Mouse (Mus musculus): Measurements from ENCODE around the gene Olfr462. TPM values are rescaled to one million over a fixed set of nuclear protein-coding genes. Genes with fewer than 3 reads are reported as not detected.

Olfr462 gene
- polyA plus RNA-seq, 1 experiment, result not detected

- Histone ChIP-seq H3K79me2 (ENCODE audit: control insufficient read depth, insufficient read depth) (no peaks in the 10 kb centered on the region), H3K27me3 (ENCODE audit: control insufficient read depth, insufficient read depth, insufficient read length) (peaks cover 4% of the 10 kb centered on the region), H3K4me2 (ENCODE audit: low read depth) (no peak within 1 kb of the TSS), H3K4me3 (no peak within 1 kb of the TSS), H3ac (ENCODE audit: control insufficient read depth, insufficient read length) (no peak within 1 kb of the TSS), H3K36me3 (ENCODE audit: control insufficient read depth, insufficient read depth) (no peaks in the 10 kb centered on the region)
- no peak for TF ChIP-seq POLR2AphosphoS2 (IDR thresholded peaks at IDR 0.05; ENCODE audit: insufficient read length, low read depth)
- peak; percentile 88 for TF ChIP-seq REST (IDR thresholded peaks at IDR 0.05; ENCODE audit: insufficient read depth, insufficient read length)
These were observed 28.9 kb upstream of the Olfr462 start, which contains the start of gene Olfr464 for GRCm38 (mm10) chr11:87920966-87921365. Olfr464 (minus strand) TSS chr11:87920967.

GRCm38 (mm10) chr11:87920301-87920700 is 28.2 kb upstream of the Olfr462 start:
- Histone ChIP-seq H3ac (ENCODE audit: control insufficient read depth, insufficient read length) (no peak overlapping the region), H3K27me3 (ENCODE audit: control insufficient read depth, insufficient read depth, insufficient read length) (peaks cover 4% of the 10 kb centered on the region), H3K4me2 (ENCODE audit: low read depth) (no peak overlapping the region), H3K36me3 (ENCODE audit: control insufficient read depth, insufficient read depth) (no peaks in the 10 kb centered on the region), H3K4me3 (no peak overlapping the region), H3K79me2 (ENCODE audit: control insufficient read depth, insufficient read depth) (no peaks in the 10 kb centered on the region)
- TF ChIP-seq REST (IDR thresholded peaks at IDR 0.05; ENCODE audit: insufficient read depth, insufficient read length), result no peak
- no peak for TF ChIP-seq E2F4 (IDR thresholded peaks at IDR 0.05; ENCODE audit: insufficient read depth)
- TF ChIP-seq USF1 (IDR thresholded peaks at IDR 0.05; ENCODE audit: low read depth), result no peak
- no peak for TF ChIP-seq SRF (IDR thresholded peaks at IDR 0.05; ENCODE audit: control insufficient read depth, insufficient read length, low read depth)
- no peak for TF ChIP-seq MYOD1 (IDR thresholded peaks at IDR 0.05; ENCODE audit: control insufficient read depth in 1 of 3, insufficient read length in 2 of 3, low read depth in 2 of 3)
- no peak for TF ChIP-seq POLR2A (IDR thresholded peaks at IDR 0.05; ENCODE audit: insufficient read length, low read depth)
- no peak for TF ChIP-seq CEBPB (IDR thresholded peaks at IDR 0.05; ENCODE audit: insufficient read depth, poor library complexity, severe bottlenecking)
- TF ChIP-seq TCF3 (IDR thresholded peaks at IDR 0.05; ENCODE audit: insufficient read length, low read depth), result no peak
- no peak for TF ChIP-seq TCF12 (IDR thresholded peaks at IDR 0.05; ENCODE audit: insufficient read depth, poor library complexity, severe bottlenecking)

- Histone ChIP-seq H3K4me2 (ENCODE audit: low read depth) (no peak overlapping the region), H3K27me3 (ENCODE audit: control insufficient read depth, insufficient read depth, insufficient read length) (peaks cover 9% of the 10 kb centered on the region), H3K4me3 (no peak overlapping the region), H3K36me3 (ENCODE audit: control insufficient read depth, insufficient read depth) (no peaks in the 10 kb centered on the region), H3K79me2 (ENCODE audit: control insufficient read depth, insufficient read depth) (no peaks in the 10 kb centered on the region), H3ac (ENCODE audit: control insufficient read depth, insufficient read length) (no peak overlapping the region)
- TF ChIP-seq TCF3 (IDR thresholded peaks at IDR 0.05; ENCODE audit: insufficient read length, low read depth) (no peak), MYOG (IDR thresholded peaks at IDR 0.05; ENCODE audit: control insufficient read depth in 1 of 3, insufficient read depth in 1 of 3, insufficient read length in 2 of 3, low read depth in 2 of 3) (no peak), MYOD1 (IDR thresholded peaks at IDR 0.05; ENCODE audit: control insufficient read depth in 1 of 3, insufficient read length in 2 of 3, low read depth in 2 of 3) (no peak)
These were observed 23.9 kb upstream of the Olfr462 start for GRCm38 (mm10) chr11:87916005-87916404.

GRCm38 (mm10) chr11:87904331-87904730 is 12.3 kb upstream of the Olfr462 start:
- H3K4me3 ChIP-seq, result no peak overlapping the region
- no peaks in the 10 kb centered on the region for H3K79me2 ChIP-seq (ENCODE audit: control insufficient read depth, insufficient read depth)
- no peak overlapping the region for H3ac ChIP-seq (ENCODE audit: control insufficient read depth, insufficient read length)
- no peaks in the 10 kb centered on the region for H3K36me3 ChIP-seq (ENCODE audit: control insufficient read depth, insufficient read depth)
- H3K4me2 ChIP-seq (ENCODE audit: low read depth), result no peak overlapping the region
- peaks cover 7% of the 10 kb centered on the region for H3K27me3 ChIP-seq (ENCODE audit: control insufficient read depth, insufficient read depth, insufficient read length)
- TF ChIP-seq MAX (IDR thresholded peaks at IDR 0.05; ENCODE audit: low read depth) (no peak), MYOD1 (IDR thresholded peaks at IDR 0.05; ENCODE audit: control insufficient read depth in 1 of 3, insufficient read length in 2 of 3, low read depth in 2 of 3) (no peak), REST (IDR thresholded peaks at IDR 0.05; ENCODE audit: insufficient read depth, insufficient read length) (no peak), USF1 (IDR thresholded peaks at IDR 0.05; ENCODE audit: low read depth) (no peak), TCF12 (IDR thresholded peaks at IDR 0.05; ENCODE audit: insufficient read depth, poor library complexity, severe bottlenecking) (no peak), SRF (IDR thresholded peaks at IDR 0.05; ENCODE audit: control insufficient read depth, insufficient read length, low read depth) (no peak), POLR2AphosphoS2 (IDR thresholded peaks at IDR 0.05; ENCODE audit: insufficient read length, low read depth) (no peak), TCF3 (IDR thresholded peaks at IDR 0.05; ENCODE audit: insufficient read length, low read depth) (no peak)

- no peaks in the 10 kb centered on the region for H3K36me3 ChIP-seq (ENCODE audit: control insufficient read depth, insufficient read depth)
- H3K79me2 ChIP-seq (ENCODE audit: control insufficient read depth, insufficient read depth), result no peaks in the 10 kb centered on the region
- H3K27me3 ChIP-seq (ENCODE audit: control insufficient read depth, insufficient read depth, insufficient read length), result peaks cover 31% of the 10 kb centered on the region
- no peak within 1 kb of the TSS for H3K4me2 ChIP-seq (ENCODE audit: low read depth)
- H3ac ChIP-seq (ENCODE audit: control insufficient read depth, insufficient read length), result no peak within 1 kb of the TSS
- H3K4me3 ChIP-seq, result no peak within 1 kb of the TSS
- no peak for TF ChIP-seq MAX (IDR thresholded peaks at IDR 0.05; ENCODE audit: low read depth)
- no peak for TF ChIP-seq CEBPB (IDR thresholded peaks at IDR 0.05; ENCODE audit: insufficient read depth, poor library complexity, severe bottlenecking)
- TF ChIP-seq E2F4 (IDR thresholded peaks at IDR 0.05; ENCODE audit: insufficient read depth), result no peak
- no peak for TF ChIP-seq POLR2AphosphoS2 (IDR thresholded peaks at IDR 0.05; ENCODE audit: insufficient read length, low read depth)
- TF ChIP-seq TCF3 (IDR thresholded peaks at IDR 0.05; ENCODE audit: insufficient read length, low read depth), result no peak
- no peak for TF ChIP-seq USF1 (IDR thresholded peaks at IDR 0.05; ENCODE audit: low read depth)
- no peak for TF ChIP-seq SRF (IDR thresholded peaks at IDR 0.05; ENCODE audit: control insufficient read depth, insufficient read length, low read depth)
- no peak for TF ChIP-seq MYOD1 (IDR thresholded peaks at IDR 0.05; ENCODE audit: control insufficient read depth in 1 of 3, insufficient read length in 2 of 3, low read depth in 2 of 3)
- TF ChIP-seq TCF12 (IDR thresholded peaks at IDR 0.05; ENCODE audit: insufficient read depth, poor library complexity, severe bottlenecking), result no peak
These were observed 5.2 kb upstream of the Olfr462 start, which contains the start of gene Olfr463 for GRCm38 (mm10) chr11:87897287-87897686. Olfr463 (minus strand) TSS chr11:87897387.
